Mouse (Mus musculus): Measurements from ENCODE around the gene Brwd1.

- no peak for TF ChIP-seq CTCF (IDR thresholded peaks at IDR 0.05; ENCODE audit: control insufficient read depth, insufficient read depth, low read length)
- TF ChIP-seq POLR2A (IDR thresholded peaks at IDR 0.05; ENCODE audit: borderline replicate concordance, control insufficient read depth, low read depth, low read length), result no peak
Measured at GRCm38 (mm10) chr16:96021045-96021444, 61.3 kb downstream of the Brwd1 start.
